Mouse (Mus musculus) CD8-positive naive resting alpha-beta T cell, adult 2 months (primary cell): Measurements from ENCODE around the gene Cacna1h.

Experiments
- DNase-seq, 2 experiments: peaks; one replicate each; pipeline ENCODE4 v3.0.0; 2022; ENCODE audit warnings: low read depth in 2 of 2, low spot score in 2 of 2

Gene Cacna1h

GRCm38 (mm10) chr17:25332321-25332720 is 101.3 kb downstream of the Cacna1h start:
- no peak for DNase-seq
